Mouse (Mus musculus) neural tube, embryonic 14.5 days (tissue): ENCODE measurements around the gene Dnaja3. TPM values are rescaled to one million over a fixed set of nuclear protein-coding genes. Genes with fewer than 3 reads are reported as not detected.

Source experiments
- ATAC-seq: fragments of 200-750 bp; cut with Nextera tagmentation; 2 replicates; pipeline ENCODE4 v1.8.0; 2017; ENCODE audit warnings: low read depth, mild to moderate bottlenecking, moderate TSS enrichment, moderate library complexity
- H3K27ac ChIP-seq: fragments of 300-500 bp; sonication (generic); 2 replicates; pipeline ENCODE4 v1.5.1; 2014; ENCODE audit warnings: low read depth, mild to moderate bottlenecking, control low read depth, low read length, moderate library complexity, mixed read lengths
- H3K27me3 ChIP-seq: fragments of 300-500 bp; sonication (generic); 2 replicates; pipeline ENCODE4 v1.6.1; 2014; ENCODE audit warnings: low read length; ENCODE audit not compliant: control insufficient read depth, insufficient read depth
- H3K36me3 ChIP-seq: fragments of 300-500 bp; sonication (generic); 2 replicates; pipeline ENCODE4 v1.6.1; 2014; ENCODE audit warnings: low read length, mixed read lengths; ENCODE audit not compliant: control insufficient read depth, insufficient read depth
- H3K4me1 ChIP-seq: fragments of 300-500 bp; sonication (generic); 2 replicates; pipeline ENCODE4 v1.6.1; 2014; ENCODE audit warnings: low read length; ENCODE audit not compliant: control insufficient read depth, insufficient read depth
- H3K4me2 ChIP-seq: fragments of 300-500 bp; sonication (generic); 2 replicates; pipeline ENCODE4 v1.6.1; 2014; ENCODE audit warnings: mild to moderate bottlenecking, low read depth, low read length, control low read depth
- H3K4me3 ChIP-seq: fragments of 300-500 bp; sonication (generic); 2 replicates; pipeline ENCODE4 v1.5.1; 2014; ENCODE audit warnings: low read depth, low read length, control low read depth, mixed read lengths
- H3K9ac ChIP-seq: fragments of 300-500 bp; sonication (generic); replicated peaks from 2 replicates; pipeline ENCODE4 v1.6.1; 2014; ENCODE audit warnings: low read depth, mild to moderate bottlenecking, control low read depth, low read length, mixed read lengths
- H3K9me3 ChIP-seq: fragments of 300-500 bp; sonication (generic); 2 replicates; pipeline ENCODE4 v1.6.1; 2016; ENCODE audit warnings: low read length; ENCODE audit not compliant: control insufficient read depth
- WGBS: fragments of 180-500 bp; shearing (Covaris S2); extraction: QIAGEN DNeasy Blood & Tissue Kit; methylation state at CpG from one replicate; pipeline ENCODE4 v1.1.7; 2014; 5-methylcytosine and 5-hydroxymethylcytosine counted together
- polyA plus RNA-seq: library from polyadenylated mRNA; unstranded; fragments of >200 nt; fragmentation: Nextera tagmentation; extraction: Ambion mirVana; gene quantifications from 2 replicates; pipeline ENCODE4 v1.2.1, GENCODE M21; 2014

Gene Dnaja3
- polyA plus RNA-seq, 1 experiment from 2014 or later = 55.0 TPM

DNA sequence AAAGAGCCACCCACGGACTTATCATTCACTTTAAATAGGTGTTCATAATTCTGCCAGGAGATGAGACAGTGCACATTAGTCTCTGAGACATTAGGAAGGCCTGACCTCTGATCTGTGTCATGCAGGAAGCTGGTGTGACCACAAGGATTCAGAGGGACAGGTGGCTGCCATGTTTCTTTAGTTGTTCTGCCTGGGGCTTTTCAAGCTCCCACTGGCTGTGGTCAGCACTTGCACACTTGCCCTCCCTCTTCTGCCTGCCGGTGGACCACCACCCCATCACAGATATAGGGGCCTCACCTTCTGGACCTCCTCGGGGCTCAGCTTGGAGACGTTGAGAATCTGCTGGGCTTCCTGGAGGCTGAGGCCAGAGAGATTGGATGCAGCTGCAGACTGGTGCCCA is 23.0 kb upstream of the Dnaja3 start:
- 93% methylated on average over 4 of the region's 4 CpGs for WGBS
- H3K36me3 ChIP-seq = peaks cover 30% of the 10 kb centered on the region
- no peak for ATAC-seq
- no peaks in the 10 kb centered on the region for H3K27me3 ChIP-seq
- H3K9ac ChIP-seq = no peak overlapping the region
- no peaks in the 10 kb centered on the region for H3K9me3 ChIP-seq
- H3K4me2 ChIP-seq = no peak overlapping the region
- H3K4me3 ChIP-seq = no peak overlapping the region
- no peak overlapping the region for H3K27ac ChIP-seq
- no peaks in the 10 kb centered on the region for H3K4me1 ChIP-seq

DNA sequence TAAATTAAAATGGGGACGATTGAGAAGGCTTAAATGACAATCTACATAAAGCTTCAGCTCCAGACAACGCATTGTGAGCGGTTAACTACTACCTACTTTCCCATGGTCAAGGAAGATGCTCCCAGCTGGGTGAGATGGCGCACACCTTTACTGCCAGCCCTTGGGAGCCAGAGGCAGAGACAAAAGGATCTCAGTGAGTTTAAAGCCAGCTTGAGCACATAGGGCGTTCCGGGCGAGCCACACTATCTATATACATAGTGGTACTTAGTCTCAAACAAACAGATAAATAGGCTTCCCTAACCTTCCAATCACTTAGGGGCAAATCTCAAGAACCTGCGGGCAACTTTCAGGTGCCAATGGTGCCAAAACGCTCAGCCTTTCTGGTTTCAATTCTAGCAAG is 15.7 kb upstream of the Dnaja3 start:
- Histone ChIP-seq H3K27ac (peak overlapping the region; percentile 84), H3K36me3 (peaks cover 6% of the 10 kb centered on the region), H3K27me3 (no peaks in the 10 kb centered on the region), H3K4me3 (peak overlapping the region; percentile 77), H3K9me3 (no peaks in the 10 kb centered on the region), H3K4me1 (peaks cover 13% of the 10 kb centered on the region), H3K4me2 (peak overlapping the region; percentile 89), H3K9ac (peak overlapping the region; percentile 86)
- WGBS = 14% methylated on average over 9 of the region's 9 CpGs
- peak; percentile 23; the same call in 1 of the 2 replicates for ATAC-seq

DNA sequence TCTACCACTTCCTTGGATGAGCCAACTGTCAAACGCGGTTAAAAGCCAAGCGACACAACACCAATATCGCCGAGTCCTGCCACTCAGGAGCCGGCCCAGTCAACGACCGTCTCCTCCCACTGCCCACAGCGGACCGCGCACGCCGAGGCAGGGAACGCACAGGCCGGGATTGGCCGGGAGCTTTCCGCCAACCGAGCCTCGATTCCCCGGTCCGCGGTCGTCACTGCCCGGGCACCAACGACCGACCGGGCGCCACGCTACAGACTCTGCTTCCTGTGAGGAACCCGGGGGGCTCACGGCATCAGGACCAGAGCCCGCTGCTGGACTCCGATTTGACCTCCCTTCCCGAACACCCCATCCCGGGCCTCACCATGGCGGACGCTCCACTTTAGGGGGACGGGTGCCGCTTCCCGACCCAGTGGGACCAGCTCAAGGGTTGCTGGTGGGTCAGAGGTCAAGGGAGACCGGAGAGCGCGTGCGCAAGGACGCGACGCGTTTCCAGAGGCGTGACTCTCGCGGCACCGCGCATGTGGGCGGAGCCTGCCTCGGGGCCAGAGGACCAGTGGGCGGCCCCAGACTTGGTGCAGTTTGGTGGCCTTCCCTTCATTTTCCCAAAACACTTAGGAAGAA is 15.2 kb upstream of the Dnaja3 start, which contains the start of gene Pam16:
TSS of gene Pam16 (minus strand) at position 508 of the 630 bp plus-strand sequence.
- no peaks in the 10 kb centered on the region for H3K27me3 ChIP-seq
- no peaks in the 10 kb centered on the region for H3K9me3 ChIP-seq
- WGBS = under 1% methylated on average over 56 of the region's 56 CpGs
- ATAC-seq = peak; percentile 87
- H3K27ac ChIP-seq = peak within 1 kb of the TSS; percentile 84
- peak within 1 kb of the TSS; percentile 89 for H3K4me2 ChIP-seq
- H3K4me3 ChIP-seq = peak within 1 kb of the TSS; percentile 77
- peaks cover 6% of the 10 kb centered on the region for H3K36me3 ChIP-seq
- H3K4me1 ChIP-seq = peaks cover 13% of the 10 kb centered on the region
- H3K9ac ChIP-seq = peak within 1 kb of the TSS; percentile 86

DNA sequence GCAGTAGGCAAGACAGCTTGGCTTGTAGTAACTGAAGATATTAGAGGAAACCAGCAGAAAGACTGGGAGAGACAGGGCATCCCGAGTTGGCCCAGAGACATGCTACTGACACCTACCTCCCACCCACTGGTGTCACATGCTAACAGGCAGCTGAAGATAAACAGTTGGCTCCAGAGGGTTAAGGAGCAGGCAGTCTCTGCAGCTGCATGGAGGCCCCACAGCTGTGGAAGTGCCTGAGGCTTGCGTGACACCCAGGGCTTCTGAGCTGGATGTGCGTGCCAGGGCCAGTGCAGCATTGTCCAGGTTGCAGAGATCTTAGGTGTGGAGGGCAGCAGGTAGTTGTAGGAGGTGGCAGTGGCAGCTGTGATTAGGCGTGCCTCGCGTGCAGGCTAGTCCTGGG is 12.7 kb upstream of the Dnaja3 start:
- peaks cover 6% of the 10 kb centered on the region for H3K36me3 ChIP-seq
- no peak overlapping the region for H3K27ac ChIP-seq
- no peaks in the 10 kb centered on the region for H3K9me3 ChIP-seq
- 92% methylated on average over 6 of the region's 6 CpGs for WGBS
- H3K4me2 ChIP-seq = no peak overlapping the region
- H3K27me3 ChIP-seq = no peaks in the 10 kb centered on the region
- no peak for ATAC-seq
- peaks cover 13% of the 10 kb centered on the region for H3K4me1 ChIP-seq
- H3K9ac ChIP-seq = no peak overlapping the region
- no peak overlapping the region for H3K4me3 ChIP-seq

DNA sequence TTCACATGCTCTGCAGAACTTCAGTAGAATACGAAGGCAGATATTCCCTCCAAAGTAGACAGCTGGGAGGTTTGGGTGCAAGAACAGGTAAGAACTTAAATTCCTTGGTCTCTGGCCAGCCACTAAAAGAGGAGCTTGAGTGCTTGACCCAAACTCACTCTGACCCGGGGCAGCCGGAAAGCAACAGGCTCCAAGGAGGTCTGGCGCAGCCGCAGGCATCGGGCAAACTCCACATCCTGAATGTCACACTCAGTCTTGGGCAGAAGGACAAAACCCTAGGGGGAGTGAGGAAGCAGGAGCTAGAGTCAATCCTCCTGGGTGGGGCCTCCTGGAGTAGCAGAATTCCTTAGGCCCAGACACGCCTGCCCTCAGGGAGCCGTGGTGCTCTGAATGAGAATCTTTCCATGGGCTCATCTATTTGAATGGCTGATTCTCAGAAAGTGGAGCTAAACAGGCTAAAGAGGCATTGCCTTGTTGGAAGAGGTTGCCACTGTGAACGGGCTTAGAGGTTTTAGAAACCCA is 10.8 kb upstream of the Dnaja3 start:
- Histone ChIP-seq H3K4me1 (peaks cover under 1% of the 10 kb centered on the region; the same call in 1 of the 2 replicates), H3K4me3 (no peak overlapping the region), H3K27ac (no peak overlapping the region), H3K27me3 (no peaks in the 10 kb centered on the region), H3K9me3 (no peaks in the 10 kb centered on the region), H3K36me3 (peaks cover 12% of the 10 kb centered on the region), H3K9ac (no peak overlapping the region), H3K4me2 (no peak overlapping the region)
- WGBS = 93% methylated on average over 9 of the region's 9 CpGs
- no peak for ATAC-seq

DNA sequence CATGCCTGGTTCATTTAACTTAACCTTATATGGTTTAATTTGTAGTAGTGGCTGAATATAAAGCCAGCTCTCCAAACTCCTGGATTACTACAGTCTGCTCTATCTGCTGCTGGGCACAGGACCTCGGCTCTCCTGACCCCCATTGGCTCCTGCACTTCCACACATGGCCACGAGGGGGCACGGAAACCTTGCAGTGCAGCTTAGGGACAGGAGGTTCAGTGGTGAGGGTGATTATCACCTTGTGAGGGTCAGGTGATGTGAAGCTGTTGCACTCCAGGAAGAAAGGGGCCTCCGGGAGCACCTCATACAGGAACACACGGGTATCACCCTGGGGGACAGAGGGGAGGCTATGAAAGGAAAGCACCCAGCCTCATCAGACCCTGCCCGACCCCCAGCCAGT is 9.8 kb upstream of the Dnaja3 start:
- no peak overlapping the region for H3K4me2 ChIP-seq
- peaks cover 12% of the 10 kb centered on the region for H3K36me3 ChIP-seq
- ATAC-seq = 0 out of 2 replicates have a peak, but pooled peaks have one; percentile 5
- H3K4me1 ChIP-seq = no peaks in the 10 kb centered on the region
- no peak overlapping the region for H3K27ac ChIP-seq
- H3K9me3 ChIP-seq = no peaks in the 10 kb centered on the region
- H3K4me3 ChIP-seq = no peak overlapping the region
- no peak overlapping the region for H3K9ac ChIP-seq
- 19% methylated on average over 6 of the region's 6 CpGs for WGBS
- no peaks in the 10 kb centered on the region for H3K27me3 ChIP-seq

DNA sequence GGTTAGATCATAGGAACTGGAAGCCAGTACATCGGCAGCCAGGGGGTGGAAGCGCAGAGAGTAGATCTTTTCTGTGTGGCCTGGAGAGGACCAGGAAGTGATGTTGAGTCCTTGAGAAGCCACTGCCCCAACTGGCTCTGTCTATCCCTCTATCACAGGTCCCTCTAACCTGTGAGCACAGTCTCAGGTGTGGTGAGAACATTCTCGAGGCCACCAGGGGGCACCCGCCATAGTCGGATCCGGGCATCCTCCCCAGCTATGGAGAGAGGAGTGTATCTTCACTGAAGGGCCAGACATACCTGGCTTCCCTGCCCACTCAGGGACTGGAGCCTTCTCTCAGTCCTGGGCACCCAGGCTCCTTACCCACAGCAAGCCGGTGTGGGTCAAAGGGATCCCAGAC is 7.7 kb upstream of the Dnaja3 start:
- H3K4me1 ChIP-seq = no peaks in the 10 kb centered on the region
- 61% methylated on average over 7 of the region's 7 CpGs for WGBS
- no peaks in the 10 kb centered on the region for H3K9me3 ChIP-seq
- no peak overlapping the region for H3K27ac ChIP-seq
- H3K27me3 ChIP-seq = no peaks in the 10 kb centered on the region
- no peak overlapping the region for H3K9ac ChIP-seq
- no peak for ATAC-seq
- no peak overlapping the region for H3K4me3 ChIP-seq
- peaks cover 9% of the 10 kb centered on the region for H3K36me3 ChIP-seq
- no peak overlapping the region for H3K4me2 ChIP-seq

DNA sequence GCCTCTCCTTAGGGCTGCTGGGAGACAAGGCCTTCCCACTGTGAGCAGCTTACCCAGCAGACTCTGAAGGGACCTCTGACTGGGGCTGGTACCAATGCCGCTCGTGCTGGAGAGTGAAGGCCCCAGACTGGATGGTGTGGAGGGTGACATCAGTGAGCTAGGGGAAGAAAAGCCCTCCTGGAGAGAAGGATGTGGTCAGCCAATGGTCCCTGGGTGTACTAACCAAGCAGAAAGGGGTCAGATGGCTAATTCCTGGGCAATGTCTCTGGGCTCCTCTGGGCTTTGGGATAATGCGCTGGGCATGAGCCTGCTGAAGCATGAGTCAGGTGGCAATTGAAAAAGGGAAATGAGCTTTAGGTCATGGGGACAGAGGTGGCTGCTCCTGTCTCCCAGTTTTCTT is 6.1 kb upstream of the Dnaja3 start:
- no peaks in the 10 kb centered on the region for H3K9me3 ChIP-seq
- no peaks in the 10 kb centered on the region for H3K27me3 ChIP-seq
- peaks cover 6% of the 10 kb centered on the region; the same call in 1 of the 2 replicates for H3K36me3 ChIP-seq
- H3K4me3 ChIP-seq = no peak overlapping the region
- no peak overlapping the region for H3K4me2 ChIP-seq
- H3K27ac ChIP-seq = no peak overlapping the region
- 92% methylated on average over 3 of the region's 3 CpGs for WGBS
- H3K4me1 ChIP-seq = no peaks in the 10 kb centered on the region
- H3K9ac ChIP-seq = no peak overlapping the region
- ATAC-seq = no peak

DNA sequence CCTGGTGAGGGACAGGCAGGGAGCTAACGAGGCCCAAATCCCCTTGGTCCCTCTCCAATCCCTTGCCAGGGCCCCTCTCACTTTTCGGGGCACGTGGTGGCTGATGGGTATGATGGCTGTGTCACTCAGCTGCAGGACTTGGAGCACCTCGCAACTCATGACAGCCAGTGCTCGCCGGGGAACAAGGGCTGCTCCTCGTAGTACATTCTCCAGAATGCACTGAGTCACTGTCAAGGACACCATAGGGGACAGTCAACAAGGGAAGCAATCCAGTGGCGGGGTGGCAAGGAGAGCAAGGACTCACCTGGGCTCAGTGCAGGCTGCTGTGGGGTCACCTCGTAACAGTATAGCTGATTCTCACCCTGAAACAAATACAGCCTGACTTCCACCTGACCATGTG is 5.1 kb upstream of the Dnaja3 start:
- Histone ChIP-seq H3K9me3 (no peaks in the 10 kb centered on the region), H3K9ac (no peak overlapping the region), H3K27me3 (no peaks in the 10 kb centered on the region), H3K4me1 (no peaks in the 10 kb centered on the region), H3K27ac (no peak overlapping the region), H3K36me3 (peaks cover 6% of the 10 kb centered on the region; the same call in 1 of the 2 replicates), H3K4me3 (no peak overlapping the region), H3K4me2 (no peak overlapping the region)
- 87% methylated on average over 9 of the region's 9 CpGs for WGBS
- ATAC-seq = no peak
